Mouse (Mus musculus) embryo, embryonic 11.5 days (tissue): Measurements from ENCODE around the gene Ctnnd2.

Experiments used
- DNase-seq: peaks from one replicate; pipeline ENCODE4 v3.0.0-alpha.2; 2012; ENCODE audit warnings: low read depth, low spot score

The Ctnnd2 gene

DNA sequence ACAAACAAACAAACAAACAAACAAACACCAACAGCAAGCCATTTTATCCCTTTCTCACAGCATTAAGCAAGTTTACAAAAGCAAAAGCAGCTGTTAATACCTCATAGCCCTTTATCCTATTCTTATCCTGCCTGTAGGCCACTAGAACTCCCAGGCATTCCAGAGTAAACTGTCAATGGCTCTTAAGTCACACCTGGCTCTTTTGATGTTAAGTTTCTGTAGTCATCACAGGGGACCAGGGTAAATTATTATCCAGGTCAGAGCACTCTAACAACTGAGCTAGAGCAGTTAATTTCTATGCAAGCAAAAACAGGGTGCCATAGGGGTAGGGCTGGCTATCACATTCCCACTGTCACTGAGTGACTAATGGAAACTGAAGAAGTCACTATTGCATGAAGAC, 214.1 kb downstream of the Ctnnd2 start:
- DNase-seq, result no peak

DNA sequence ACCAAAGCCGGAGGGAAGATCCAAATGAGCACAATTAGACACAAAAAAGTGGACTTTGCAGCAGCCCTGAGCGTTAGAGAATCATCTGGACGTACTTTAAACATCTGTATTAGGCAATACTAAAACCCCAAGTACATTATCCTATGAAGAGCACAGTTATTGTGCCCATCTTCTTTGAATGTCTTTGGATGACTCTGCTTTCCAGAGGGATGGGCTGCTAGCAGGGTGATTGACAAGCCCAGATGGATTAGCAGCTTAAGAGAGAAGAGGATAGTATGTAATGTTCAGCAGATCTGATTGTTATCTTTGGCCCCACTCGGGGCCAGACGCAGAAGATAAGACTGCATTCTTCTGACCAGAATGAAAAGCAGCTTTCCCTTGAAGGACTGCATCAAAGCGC, 214.9 kb downstream of the Ctnnd2 start:
- no peak for DNase-seq

DNA sequence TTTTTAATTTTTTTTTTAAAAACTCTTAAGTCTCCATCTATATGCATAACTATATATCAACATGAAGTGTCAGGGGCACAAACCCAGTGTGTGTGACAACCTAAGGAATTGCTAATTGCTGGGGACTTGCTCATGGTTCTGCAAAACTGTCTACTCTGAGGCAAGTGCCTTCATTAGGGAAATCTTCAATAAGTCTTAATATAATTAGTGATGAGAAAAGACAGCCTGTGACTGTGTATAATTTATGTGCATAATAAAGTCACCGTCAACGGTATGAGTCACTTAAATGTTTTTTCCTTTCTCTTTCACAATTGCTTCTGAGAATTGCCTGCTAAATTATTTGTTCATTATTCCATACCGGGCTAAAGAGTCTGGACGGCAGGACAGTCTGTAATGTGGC, 228.7 kb downstream of the Ctnnd2 start:
- no peak for DNase-seq

DNA sequence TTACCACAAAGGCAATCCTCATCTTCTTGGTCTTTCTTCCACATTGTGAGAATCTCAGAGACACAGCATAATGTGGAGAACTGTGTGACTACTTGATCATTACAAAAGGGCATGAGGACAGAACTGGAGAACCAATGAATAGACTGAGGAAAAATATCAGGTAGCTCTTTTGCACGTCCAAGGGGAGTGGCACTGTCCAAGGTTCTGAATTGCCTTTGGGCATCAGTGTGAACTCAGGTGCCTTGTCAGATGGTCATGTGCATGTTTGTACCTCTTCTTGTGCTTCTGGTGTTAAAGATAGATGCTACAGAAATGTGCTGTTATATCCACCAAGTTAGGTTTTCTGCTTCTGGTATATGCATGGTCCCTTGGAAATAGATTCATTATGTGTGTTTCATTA, 233.9 kb downstream of the Ctnnd2 start:
- DNase-seq, result peak; percentile 37

DNA sequence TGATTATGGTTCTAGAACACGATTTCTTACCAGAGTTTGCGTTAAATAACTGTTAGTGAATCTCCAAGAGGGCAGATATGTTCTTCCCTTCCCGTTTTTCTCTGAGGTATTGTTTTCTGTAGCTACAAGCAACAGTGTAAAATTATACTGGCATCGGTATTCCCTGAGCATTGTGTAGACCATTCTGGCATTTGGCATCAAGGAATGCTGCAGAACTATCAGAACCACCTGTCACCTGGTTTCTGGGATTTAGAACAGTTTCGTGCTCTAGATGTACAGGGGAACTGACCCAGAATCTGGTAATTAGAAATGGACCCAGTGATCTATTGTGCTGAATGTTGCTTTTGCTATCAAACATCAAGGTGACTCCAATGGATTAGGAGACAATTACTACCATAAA, 250.8 kb downstream of the Ctnnd2 start:
- no peak for DNase-seq

DNA sequence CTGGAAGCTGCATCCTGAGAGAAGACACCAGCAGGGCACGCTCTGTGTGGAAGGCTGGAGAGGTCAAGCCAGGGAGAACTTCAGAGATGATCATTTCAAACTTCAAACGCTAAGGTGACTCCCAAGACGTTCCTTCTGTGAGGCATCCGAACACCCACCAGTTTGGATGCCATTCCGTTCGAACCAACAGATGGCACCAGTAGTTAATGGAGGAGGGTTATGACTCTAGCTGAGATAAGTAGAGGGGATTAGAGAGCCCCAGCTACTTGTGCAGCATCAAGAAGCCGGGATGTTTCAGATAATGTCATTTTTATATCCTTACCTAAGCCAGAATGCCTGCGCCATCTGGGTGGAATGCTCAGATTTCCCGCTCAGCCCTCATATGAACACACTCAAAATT, 251.9 kb downstream of the Ctnnd2 start:
- DNase-seq, result no peak

DNA sequence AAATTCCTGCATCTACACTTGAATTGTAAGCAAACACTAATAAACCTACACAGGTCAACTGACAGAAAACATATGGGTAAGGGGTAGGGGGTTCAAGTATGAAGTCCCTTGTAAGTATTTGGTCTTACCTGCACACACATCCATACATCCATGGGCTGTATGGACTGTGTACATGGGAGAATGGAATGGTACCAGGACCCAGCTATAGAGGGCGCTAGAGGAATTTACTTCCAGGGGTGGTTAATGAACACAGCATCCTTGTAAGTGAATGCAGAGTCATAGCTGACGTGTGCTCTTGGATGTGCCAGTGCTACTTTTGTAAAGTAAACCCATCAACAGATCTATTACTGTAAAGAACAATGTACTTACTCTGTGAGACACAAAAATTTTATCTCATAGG, 254.9 kb downstream of the Ctnnd2 start:
- DNase-seq, result peak; percentile 9

DNA sequence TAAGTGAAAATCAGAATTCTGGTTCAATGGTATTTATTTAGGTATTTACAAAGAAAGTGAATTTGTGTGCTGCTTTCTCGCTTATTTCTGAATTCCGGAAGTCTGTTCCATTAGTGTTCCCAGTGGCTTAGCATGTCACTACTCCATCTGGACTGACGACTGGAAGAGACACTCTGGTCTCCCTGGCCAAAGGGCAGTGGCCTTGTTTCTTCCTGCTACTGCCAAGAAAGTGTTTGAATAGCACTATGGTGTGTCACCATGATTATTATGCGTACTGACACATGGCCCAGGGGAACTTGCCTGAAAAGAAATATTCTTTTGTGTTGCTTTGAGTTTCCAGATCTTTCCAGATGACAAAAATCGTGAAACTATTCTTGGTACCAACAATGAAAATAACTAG, 266.7 kb downstream of the Ctnnd2 start:
- DNase-seq, result no peak

DNA sequence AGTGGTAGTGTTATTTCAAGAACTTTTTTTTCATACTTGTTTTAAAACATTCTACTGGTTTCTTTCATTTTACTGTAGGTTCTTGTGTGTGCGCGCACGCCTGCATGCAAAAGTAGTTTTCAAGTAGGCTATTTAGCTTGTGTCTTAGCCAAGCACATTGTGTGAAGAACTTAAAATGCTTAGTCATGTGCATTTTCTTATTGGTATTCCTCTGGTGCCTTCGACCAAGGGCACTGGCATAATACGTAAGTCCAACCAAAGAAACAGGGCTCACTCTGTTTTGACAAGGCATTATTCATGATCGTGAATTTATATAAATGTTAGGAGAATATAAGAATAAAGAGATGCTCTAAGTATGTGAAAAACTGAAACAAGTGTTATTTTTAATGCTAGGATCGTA, 278.4 kb downstream of the Ctnnd2 start:
- no peak for DNase-seq

DNA sequence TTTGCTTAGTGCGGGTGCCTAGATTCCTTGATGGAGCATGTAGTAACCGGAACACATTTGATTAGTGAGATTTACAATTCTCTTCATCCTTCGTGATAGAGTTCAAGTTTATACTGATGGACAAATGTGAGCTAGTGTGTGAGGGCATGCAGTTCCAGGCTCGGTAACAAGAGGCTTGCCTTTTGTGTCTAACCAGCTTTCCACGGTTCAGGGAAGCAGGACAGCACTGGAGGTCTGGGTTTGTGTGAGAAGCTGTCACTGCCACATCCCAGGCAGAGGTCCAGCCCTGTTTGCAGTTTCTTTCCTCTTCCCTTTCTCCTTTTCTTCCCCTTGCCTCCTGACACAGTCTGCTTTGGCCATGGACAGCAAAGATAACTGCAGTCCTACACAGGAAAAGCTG, 279.5 kb downstream of the Ctnnd2 start:
- no peak for DNase-seq

DNA sequence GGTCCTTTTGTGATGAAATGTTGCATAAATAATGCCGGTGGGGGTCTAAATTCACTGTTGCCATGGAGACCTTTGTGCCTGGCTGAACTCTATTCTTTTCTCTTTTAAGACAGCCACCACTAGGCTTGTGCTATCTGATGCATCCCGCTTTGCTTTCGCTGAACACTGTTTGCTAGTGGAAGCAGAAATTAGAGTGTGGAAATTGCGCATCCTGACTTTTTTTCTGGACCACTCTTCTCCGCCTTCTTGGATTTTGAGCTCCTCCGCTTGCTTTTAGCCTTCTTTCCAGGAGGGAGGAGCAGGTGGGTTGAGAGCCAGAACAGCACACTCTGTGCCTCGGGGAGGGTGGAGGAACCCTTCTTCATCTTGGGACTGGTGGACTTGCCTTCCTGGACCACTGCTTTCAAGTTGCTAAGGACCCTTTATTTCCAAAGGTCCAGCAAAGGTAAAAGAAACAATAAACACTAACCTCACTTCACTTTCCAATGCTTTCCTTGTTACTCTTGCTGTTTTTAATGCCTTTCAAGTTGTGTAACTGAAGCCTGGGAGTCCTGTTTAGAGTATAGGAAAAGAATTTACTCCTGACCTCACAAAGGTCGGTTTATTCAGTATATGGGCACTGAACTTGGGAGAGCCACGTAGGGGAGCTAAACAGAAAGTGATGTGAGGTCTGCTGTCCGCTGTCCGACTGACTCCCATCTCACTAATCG, 285.3 kb downstream of the Ctnnd2 start:
- no peak for DNase-seq

DNA sequence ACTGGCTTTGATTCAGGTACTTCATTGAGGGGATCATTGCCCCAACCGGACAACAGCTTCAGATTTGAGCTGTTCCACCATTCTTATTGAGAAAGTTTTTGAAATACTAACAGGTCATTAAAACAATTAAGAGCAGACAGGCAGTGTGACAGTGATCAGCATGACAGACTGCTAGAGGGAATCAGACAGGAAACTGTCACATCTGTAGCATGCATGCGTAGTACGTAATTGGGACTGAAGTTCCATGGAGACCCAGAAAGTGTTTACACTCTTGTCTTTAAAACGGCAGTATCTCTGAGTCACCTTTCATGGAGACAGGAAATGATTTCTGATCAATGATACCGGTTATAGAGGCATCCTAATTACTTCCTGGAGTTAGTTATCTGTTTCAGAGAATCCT, 286.3 kb downstream of the Ctnnd2 start:
- DNase-seq, result no peak

DNA sequence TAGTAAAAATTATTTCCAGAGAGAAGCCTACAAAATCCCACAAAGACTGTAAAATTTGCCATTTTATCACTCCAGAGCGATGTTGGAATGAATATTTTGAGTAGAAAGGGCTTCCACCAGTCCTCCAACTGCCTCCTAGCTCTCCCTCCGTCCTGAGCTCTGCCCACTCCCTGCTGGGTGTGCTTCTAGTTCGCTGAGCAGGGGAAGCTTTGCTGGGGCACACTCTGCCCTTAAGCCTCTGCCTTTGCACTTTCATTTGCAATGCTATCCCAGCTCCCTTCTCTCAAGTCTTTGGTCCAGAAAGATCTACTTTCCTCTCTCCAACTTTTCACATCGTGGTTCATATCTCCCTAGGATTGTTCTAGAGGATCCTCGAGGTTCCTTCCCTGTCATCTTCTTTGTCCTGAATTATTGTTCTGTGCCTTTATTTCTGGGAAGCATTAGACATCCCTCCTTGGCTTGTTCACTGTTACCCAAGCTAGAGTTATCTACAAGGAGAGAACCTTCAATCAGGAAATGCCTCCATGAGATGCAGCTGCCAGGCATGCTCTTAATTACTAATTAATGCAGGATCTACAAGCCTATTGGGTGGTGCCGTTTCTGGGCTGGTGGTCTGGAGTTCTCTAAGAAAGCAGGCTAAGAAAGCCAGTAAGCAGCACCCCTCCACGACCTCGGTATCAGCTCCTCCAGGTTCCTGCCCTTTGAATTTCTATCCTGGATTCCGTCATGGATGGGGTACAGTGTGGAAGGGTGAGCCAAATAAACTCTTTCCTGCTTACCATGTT, 288.1 kb downstream of the Ctnnd2 start:
- no peak for DNase-seq

DNA sequence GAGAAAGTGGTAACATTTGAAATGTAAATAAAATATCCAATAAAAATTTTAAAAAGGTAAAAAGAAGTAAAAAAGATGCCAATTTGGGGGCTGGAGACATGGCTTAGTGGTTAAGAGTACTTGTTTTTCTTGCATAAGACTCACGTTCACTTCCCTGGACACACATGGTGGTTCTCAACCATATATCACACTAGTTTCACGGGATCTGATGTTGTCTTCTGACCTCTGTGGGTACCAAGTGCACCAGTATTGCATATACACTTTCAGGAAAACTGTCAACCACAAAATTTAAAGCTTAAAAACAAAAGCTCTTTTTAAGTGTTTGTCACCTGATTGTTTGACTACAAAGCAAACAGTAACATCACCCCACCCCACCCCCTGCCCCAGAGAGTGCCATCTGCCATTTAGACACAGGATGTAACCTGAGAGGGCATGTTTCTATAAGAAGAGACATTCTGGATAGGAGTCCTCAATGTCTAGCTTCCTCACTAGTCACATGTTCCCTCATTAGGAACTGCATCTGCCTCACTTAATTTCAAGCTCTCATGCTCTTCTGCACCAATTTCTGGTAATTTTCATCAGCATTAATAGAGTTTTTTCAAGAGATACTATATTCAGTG, 290.5 kb downstream of the Ctnnd2 start:
- DNase-seq, result no peak

DNA sequence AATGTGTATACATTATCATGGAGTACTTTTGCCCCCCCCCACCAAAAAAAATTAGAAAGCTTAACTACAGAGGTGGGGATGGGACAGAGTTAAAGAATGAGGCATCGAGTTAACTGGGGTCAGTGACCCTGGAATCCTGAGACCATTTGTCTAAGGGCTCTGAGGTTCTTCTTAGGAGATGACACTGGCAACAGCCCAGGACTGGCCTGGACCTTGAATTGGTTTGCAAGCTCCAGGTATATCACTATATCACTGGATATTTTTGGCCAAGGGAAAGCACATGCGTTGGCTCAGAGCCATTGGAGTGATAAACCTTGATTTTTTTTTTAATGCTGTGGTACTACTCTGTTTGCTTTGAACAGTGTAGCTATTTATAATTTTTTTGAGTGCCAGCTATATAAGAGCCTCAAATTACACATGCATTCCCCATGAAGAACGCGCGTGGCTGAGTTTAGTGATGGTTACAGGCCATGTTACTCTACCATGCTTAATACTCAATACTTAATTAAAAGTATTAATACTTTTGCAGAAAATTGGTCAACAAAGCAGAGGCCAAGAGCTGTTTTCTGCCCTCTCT, 291.2 kb downstream of the Ctnnd2 start:
- DNase-seq, result no peak

DNA sequence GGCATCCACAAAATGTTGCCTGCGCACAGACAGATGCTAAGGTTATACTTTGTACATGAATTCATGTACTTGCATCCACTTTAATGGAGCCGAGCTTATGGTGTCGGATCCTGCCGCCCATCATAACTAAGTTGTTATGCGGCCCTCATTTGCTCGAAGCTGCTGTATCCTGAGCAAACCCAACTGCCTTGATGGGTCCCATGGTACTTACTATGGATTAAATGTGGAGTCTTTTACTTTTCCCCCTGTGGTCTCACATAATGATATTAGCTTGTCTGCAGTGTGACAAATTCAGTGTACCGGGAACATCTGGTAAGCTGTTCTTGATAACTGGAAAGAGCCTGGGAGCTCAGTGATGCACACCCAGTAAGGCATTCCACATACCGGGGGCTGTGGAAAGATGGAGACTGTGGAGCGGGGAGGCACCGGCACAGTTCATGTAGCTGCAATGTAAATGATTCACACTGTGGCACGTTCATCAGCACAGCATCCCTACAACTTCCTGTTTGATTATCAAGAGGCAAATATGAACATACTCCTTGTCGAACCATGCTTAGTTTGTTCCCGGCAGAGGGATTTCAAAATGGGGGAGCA, 294.7 kb downstream of the Ctnnd2 start:
- DNase-seq, result no peak

DNA sequence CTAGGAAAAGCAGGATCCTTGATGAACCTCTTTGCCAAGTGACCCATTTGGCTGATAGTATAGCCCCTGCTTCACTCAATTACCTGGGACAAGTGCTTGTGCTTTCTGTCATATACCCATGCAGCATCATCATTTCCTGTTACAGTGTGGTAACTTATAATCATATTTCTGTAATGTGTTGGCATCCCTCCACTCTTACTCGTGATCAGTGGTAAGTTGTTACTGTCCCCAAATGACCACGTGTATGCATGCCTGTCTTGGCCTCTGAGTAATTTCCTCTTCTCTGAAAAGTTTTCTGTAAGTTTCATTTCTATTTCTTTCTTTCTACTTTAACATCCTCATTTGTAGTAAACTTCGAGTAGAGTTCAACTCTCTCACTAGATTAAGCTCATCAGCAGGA, 296.4 kb downstream of the Ctnnd2 start:
- no peak for DNase-seq

DNA sequence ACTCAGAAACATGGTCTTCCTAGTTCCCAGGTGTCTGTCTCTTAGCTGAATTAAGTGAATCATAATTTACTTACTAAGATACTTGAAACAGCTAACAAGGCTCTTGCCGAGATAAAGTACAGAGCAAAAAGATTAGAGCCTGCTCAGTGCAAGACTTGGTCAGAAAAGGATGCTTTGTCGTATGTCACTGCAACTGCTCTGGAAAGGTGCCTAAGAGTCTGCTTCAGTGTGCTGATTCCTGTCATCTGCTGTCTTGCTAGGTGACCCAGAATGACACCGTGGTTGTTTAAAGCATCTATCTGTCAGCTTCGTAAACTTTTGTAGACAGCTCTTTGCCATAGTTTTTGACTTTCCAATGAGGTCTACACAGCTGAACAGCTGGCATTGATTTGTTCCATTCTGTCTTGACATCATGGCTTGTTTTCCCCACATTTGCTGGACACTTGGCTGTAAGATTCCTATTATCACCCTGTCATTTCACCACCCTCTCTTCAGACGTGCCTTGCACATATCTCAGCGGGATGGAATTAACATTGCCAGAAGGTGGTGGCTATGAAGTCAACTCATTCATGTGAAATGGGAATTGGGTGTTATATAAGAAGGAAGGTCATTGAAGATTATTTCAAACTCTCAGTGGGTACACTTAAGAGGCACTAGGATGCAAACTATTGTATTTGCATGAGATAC, 299.0 kb downstream of the Ctnnd2 start:
- DNase-seq, result no peak

DNA sequence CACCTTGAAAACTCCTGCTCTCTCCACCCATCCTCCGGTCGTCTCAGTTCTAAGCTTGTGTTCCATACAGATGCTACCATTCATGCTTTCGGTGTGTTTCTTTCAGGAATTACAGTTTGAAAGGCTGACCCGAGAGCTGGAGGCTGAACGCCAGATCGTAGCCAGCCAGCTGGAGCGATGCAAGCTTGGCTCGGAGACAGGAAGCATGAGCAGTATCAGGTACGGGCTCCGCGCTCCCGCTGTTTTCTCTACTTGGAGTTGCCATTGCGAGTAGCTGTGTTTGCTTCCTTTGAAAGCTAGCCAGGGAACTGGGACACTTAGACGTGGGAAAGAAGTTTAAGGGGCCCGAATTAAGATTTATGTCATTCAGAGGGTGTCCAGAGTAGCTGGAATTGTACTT, 308.3 kb downstream of the Ctnnd2 start:
- no peak for DNase-seq

DNA sequence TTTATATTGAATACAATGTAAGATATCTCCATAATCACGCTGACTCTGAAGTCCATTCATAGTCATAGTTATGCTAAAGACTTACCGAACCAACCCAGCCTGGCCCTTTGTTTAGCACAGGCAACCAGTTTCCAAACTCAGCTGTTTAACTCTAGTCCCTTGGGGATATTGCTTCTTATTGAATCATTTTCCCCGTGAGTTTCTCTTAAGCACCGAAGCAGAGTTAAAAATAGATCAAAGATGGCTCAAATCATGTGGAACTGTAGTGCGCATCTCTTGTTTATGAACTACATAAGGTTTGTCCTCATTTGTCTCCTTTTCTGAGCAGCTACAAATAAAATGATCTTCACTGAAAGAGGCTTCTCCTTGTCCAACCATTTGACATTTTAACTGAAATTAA, 334.1 kb downstream of the Ctnnd2 start:
- DNase-seq, result no peak

DNA sequence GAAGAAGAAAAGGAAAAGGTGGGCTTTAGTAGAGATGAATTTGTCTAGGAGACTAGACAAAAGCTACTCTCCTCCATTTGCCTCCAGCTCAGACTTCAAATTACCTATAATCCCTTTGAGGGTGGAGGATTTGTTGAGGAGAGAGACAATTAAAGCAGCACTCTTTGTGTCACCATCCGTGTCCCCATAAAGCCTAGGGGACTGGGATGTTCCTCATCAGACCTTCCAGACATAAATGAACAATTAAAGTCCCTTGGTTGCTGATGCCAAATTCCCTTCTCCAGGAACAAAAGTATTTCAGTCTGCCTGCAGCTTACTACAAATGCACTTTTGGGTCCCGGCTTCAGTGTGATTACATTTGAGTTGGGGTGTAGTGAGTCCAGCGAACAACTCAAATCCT, 340.1 kb downstream of the Ctnnd2 start:
- DNase-seq, result no peak

DNA sequence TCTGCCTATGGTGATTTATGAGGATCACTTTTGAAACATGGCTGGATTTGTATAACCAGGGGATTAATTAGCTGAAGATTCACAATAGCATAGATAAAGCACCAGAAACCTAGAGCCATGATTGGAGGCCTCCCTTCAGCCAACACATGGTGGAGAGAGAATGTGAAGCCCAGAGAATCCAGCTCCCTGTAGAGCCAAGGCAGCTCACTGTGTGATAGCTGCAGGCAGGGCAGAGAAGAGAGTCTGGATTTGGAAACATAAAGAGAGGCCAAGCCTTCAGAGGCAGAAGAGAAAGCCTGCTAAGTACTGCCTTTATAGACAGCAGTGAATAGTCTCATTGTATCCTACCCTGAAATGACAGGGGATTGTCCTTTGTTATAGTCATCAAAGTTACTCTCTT, 340.7 kb downstream of the Ctnnd2 start:
- DNase-seq, result no peak
